Mouse (Mus musculus): ENCODE data around the gene Rho. TPM values are rescaled to one million over a fixed set of nuclear protein-coding genes. Genes with fewer than 3 reads are reported as not detected.

Gene Rho
- polyA plus RNA-seq (2017; shearing (Covaris generic)): not detected

DNA sequence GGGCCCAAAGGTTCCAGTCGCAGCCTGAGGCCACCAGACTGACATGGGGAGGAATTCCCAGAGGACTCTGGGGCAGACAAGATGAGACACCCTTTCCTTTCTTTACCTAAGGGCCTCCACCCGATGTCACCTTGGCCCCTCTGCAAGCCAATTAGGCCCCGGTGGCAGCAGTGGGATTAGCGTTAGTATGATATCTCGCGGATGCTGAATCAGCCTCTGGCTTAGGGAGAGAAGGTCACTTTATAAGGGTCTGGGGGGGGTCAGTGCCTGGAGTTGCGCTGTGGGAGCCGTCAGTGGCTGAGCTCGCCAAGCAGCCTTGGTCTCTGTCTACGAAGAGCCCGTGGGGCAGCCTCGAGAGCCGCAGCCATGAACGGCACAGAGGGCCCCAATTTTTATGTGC, at the start of gene Rho:
Rho (plus strand) TSS at position 110 of the 400 bp plus-strand sequence.

DNA sequence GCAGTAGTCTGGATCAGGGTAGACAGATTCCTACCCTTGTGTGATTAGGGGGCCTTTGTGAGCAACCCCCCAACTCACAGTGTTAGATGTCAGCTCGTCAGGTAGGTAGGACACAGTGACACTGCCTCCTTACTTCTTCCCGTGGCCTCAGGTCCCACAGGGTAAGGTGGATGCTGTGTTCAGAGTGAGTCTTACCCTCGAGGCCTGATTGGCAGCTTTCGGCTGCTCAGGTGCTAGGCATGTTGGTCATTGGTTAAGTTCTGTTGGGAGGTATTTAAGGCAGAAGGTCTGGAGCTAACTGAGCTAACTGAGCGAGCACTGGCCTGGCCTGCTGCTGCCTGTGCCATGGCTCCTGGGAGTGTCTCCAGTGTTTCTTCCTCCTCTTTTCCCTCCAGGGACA, 13.1 kb downstream of the Rho start, which contains the start of gene H1foo:
H1foo (plus strand) TSS at position 301 of the 400 bp plus-strand sequence.

Other genes with a start within 250 kb of the Rho start
- not detected for gene Tmem40, start 169.3 kb upstream of the Rho start, polyA plus RNA-seq (2017; shearing (Covaris generic))
- 4.1 TPM for gene Cand2, start 157.2 kb upstream of the Rho start, polyA plus RNA-seq (2017; shearing (Covaris generic))
- 4,246 TPM for gene Rpl32, start 123.0 kb upstream of the Rho start, polyA plus RNA-seq (2017; shearing (Covaris generic))
- not detected for gene Efcab12, start 93.3 kb upstream of the Rho start, polyA plus RNA-seq (2017; shearing (Covaris generic))
- 11.1 TPM for gene Mbd4, start 78.4 kb upstream of the Rho start, polyA plus RNA-seq (2017; shearing (Covaris generic))
- gene Ift122, start 78.3 kb upstream of the Rho start, polyA plus RNA-seq (2017; shearing (Covaris generic)): 0.96 TPM
- not detected for gene H1foo, start 13.2 kb downstream of the Rho start, polyA plus RNA-seq (2017; shearing (Covaris generic))
- gene Plxnd1, start 63.3 kb downstream of the Rho start, polyA plus RNA-seq (2017; shearing (Covaris generic)): 1.2 TPM

Measured in naive thymus-derived CD4-positive, alpha-beta T cell, adult 5 months (primary cell).